ENCODE assay signal across 14 mouse cellular contexts in the genomic region with DNA sequence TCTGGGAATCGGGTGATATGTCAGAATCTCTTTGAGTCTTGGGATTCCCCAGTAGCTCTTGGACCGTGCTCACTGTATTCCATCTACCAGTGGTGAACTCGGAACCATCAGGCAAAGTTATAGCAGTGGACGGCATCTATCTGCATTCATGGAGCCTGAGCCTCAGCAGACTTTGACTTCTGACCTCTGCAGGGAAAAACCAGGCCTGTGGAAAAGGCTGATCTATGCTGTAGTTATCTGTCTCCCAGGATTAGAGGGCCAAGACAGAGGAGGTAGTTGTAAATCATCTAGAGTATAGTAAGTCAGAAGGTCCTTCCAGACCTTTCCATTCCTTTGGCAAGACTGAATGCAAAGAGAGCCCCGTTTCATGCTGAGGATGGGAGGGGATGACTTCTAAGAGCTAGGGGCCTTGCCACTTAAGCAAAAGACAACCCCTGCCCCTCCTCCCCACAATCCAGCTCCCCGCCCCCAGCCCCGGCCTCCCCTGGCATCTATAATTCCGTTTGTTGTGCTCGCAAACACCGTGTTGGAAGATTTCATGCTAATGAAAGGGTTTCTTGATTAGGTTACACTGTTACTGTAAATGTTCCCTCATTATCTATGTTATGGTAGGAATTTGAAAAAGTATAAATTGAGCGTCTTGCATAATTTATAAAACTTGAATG.
DNase-seq lines count a peak whose midpoint lies in the region; ATAC-seq and TF ChIP-seq lines count a peak whose summit lies in the region.
"Had no signal": no experiment of that assay in that cellular context is flagged by ENCODE, and none has a peak within 500 bp of the region (broad histone marks: within the 10 kb centered on the region; RNA-seq: fewer than 3 reads in every experiment).

No protein-coding gene starts in this region.

- intact Hi-C loops in heart, postnatal 14 days (cut with DNase I), result no loop called here

- no peak overlapping the region for H3K4me3 ChIP-seq in heart, embryonic 13.5 days
- H3K4me3 ChIP-seq in forebrain, embryonic 11.5 days (ENCODE audit: low read depth, low read length), result no peak overlapping the region
- no peak overlapping the region for H3K4me3 ChIP-seq in hindbrain, postnatal 0 days (ENCODE audit: low read length)
- no peak overlapping the region for H3K4me3 ChIP-seq in midbrain, postnatal 0 days (ENCODE audit: low read depth, low read length)
- H3K4me3 ChIP-seq: erythroblast, embryonic 14.5 days had no signal

- peaks cover 53% of the 10 kb centered on the region for H3K4me1 ChIP-seq in heart, embryonic 13.5 days
- H3K4me1 ChIP-seq in forebrain, embryonic 11.5 days (replicated peaks; ENCODE audit: control insufficient read depth, insufficient read depth, low read length), result peaks cover 32% of the 10 kb centered on the region
- H3K4me1 ChIP-seq in hindbrain, postnatal 0 days (ENCODE audit: insufficient read depth, low read length), result peaks cover 18% of the 10 kb centered on the region
- H3K4me1 ChIP-seq in midbrain, postnatal 0 days (ENCODE audit: insufficient read depth, low read length), result peaks cover 20% of the 10 kb centered on the region

- no peak overlapping the region for H3K4me2 ChIP-seq in heart, embryonic 13.5 days
- H3K4me2 ChIP-seq in forebrain, embryonic 11.5 days (ENCODE audit: low read depth, low read length, severe bottlenecking), result peak overlapping the region; percentile 27; the same call in 1 of the 2 replicates
- no peak overlapping the region for H3K4me2 ChIP-seq in hindbrain, postnatal 0 days (ENCODE audit: low read depth, low read length)
- no peak overlapping the region for H3K4me2 ChIP-seq in midbrain, postnatal 0 days (ENCODE audit: low read depth, low read length, poor library complexity, severe bottlenecking)

- H3K9ac ChIP-seq in heart, embryonic 13.5 days, result no peak overlapping the region
- H3K9ac ChIP-seq in forebrain, embryonic 11.5 days (ENCODE audit: low read length), result peak overlapping the region; percentile 17; the same call in 1 of the 2 replicates
- H3K9ac ChIP-seq in hindbrain, postnatal 0 days (replicated peaks; ENCODE audit: low read length), result no peak overlapping the region
- H3K9ac ChIP-seq in midbrain, postnatal 0 days (replicated peaks; ENCODE audit: low read length, poor library complexity, severe bottlenecking), result no peak overlapping the region
- H3K9ac ChIP-seq: liver, embryonic 14.5 days had no signal

- no peaks in the 10 kb centered on the region for H3K27me3 ChIP-seq in heart, embryonic 13.5 days (replicated peaks)
- H3K27me3 ChIP-seq in forebrain, embryonic 11.5 days (ENCODE audit: control insufficient read depth, insufficient read depth, low read length), result no peaks in the 10 kb centered on the region
- H3K27me3 ChIP-seq in hindbrain, postnatal 0 days (ENCODE audit: insufficient read depth, low read length), result no peaks in the 10 kb centered on the region
- H3K27me3 ChIP-seq in midbrain, postnatal 0 days (ENCODE audit: insufficient read depth, low read length), result no peaks in the 10 kb centered on the region

- TF ChIP-seq CTCF in hindbrain, postnatal 0 days (IDR thresholded peaks at IDR 0.05; ENCODE audit: low read depth), result no peak
- no peak for TF ChIP-seq CTCF in midbrain, postnatal 0 days (IDR thresholded peaks at IDR 0.05)

- H3K36me3 ChIP-seq in heart, embryonic 13.5 days, result no peaks in the 10 kb centered on the region
- no peaks in the 10 kb centered on the region for H3K36me3 ChIP-seq in forebrain, embryonic 11.5 days (ENCODE audit: control insufficient read depth, insufficient read depth, low read length)
- H3K36me3 ChIP-seq in hindbrain, postnatal 0 days (ENCODE audit: insufficient read depth, low read length), result no peaks in the 10 kb centered on the region
- no peaks in the 10 kb centered on the region for H3K36me3 ChIP-seq in midbrain, postnatal 0 days (ENCODE audit: insufficient read depth, low read length)
- H3K36me3 ChIP-seq: G1E had no signal

- peak overlapping the region; percentile 33 for H3K27ac ChIP-seq in heart, embryonic 13.5 days (replicated peaks)
- H3K27ac ChIP-seq in forebrain, embryonic 11.5 days (ENCODE audit: low read depth, low read length), result peak overlapping the region; percentile 91
- H3K27ac ChIP-seq in hindbrain, postnatal 0 days, result peak overlapping the region; percentile 78
- peak overlapping the region; percentile 78 for H3K27ac ChIP-seq in midbrain, postnatal 0 days (ENCODE audit: low read depth, low read length)
- H3K27ac ChIP-seq: liver, embryonic 14.5 days had no signal

- 56% methylated on average over 11 of the region's 11 CpGs for WGBS in heart, embryonic 13.5 days
- WGBS in forebrain, embryonic 11.5 days, result 34% methylated on average over 11 of the region's 11 CpGs
- 48% methylated on average over 11 of the region's 11 CpGs for WGBS in hindbrain, postnatal 0 days
- 44% methylated on average over 11 of the region's 11 CpGs for WGBS in midbrain, postnatal 0 days

- DNase-seq in heart, postnatal 14 days, result no peak
- peak; percentile 72 for DNase-seq in forebrain, embryonic 11.5 days (ENCODE audit: low spot score)
- DNase-seq in hindbrain, postnatal 0 days (ENCODE audit: low spot score), result no peak
- DNase-seq in midbrain, postnatal 0 days (ENCODE audit: low spot score), result no peak
- no peak for DNase-seq in thymus, adult 18-20 months
- DNase-seq: cerebellum, adult 11 months; kidney, postnatal 14 days had no signal

- no peak for ATAC-seq in heart, embryonic 13.5 days (ENCODE audit: extremely low read depth, insufficient number of reproducible peaks, low FRiP score, low TSS enrichment)
- peak; percentile 55 for ATAC-seq in forebrain, embryonic 11.5 days (replicated peaks; ENCODE audit: low FRiP score)
- ATAC-seq in hindbrain, postnatal 0 days, result no peak
- ATAC-seq in midbrain, postnatal 0 days (ENCODE audit: low FRiP score), result no peak
- ATAC-seq in erythroid progenitor cell, adult 5-6 weeks (replicated peaks; ENCODE audit: low FRiP score, poor library complexity, severe bottlenecking), result no peak
- ATAC-seq in megakaryocyte progenitor cell, adult 5-6 weeks (replicated peaks; ENCODE audit: poor library complexity), result no peak
- ATAC-seq: activated CD4-positive, CD25-positive, alpha-beta regulatory T cell, adult 4 months had no signal

- H3K9me3 ChIP-seq in heart, embryonic 13.5 days, result no peaks in the 10 kb centered on the region
- no peaks in the 10 kb centered on the region for H3K9me3 ChIP-seq in forebrain, embryonic 11.5 days (ENCODE audit: control insufficient read depth, low read length)
- H3K9me3 ChIP-seq in hindbrain, postnatal 0 days (ENCODE audit: low read length), result no peaks in the 10 kb centered on the region
- no peaks in the 10 kb centered on the region for H3K9me3 ChIP-seq in midbrain, postnatal 0 days (ENCODE audit: low read length)

Comparison
In these comparisons a context has a peak if more than half of its experiments do, and no peak if none do; other contexts are left out.
1. H3K27ac ChIP-seq: peak in every context shown above with its lines; median percentile 91 in forebrain, embryonic 11.5 days; 78 in hindbrain, postnatal 0 days; 78 in midbrain, postnatal 0 days; 33 in heart, embryonic 13.5 days.